Mouse (Mus musculus) MEL (cell line): ENCODE data around the gene Zfp217.

Experiments used
- BHLHE40 ChIP-seq: IDR thresholded peaks from 2 replicates; pipeline ENCODE4 v1.6.1; 2012; ENCODE audit warnings: low read depth, mild to moderate bottlenecking, inconsistent platforms, low read length, improper control_type of control experiment, borderline replicate concordance
- CTCF ChIP-seq, 3 experiments: IDR thresholded peaks in 2 of 3; conservative IDR thresholded peaks in 1 of 3; 2 replicates each; pipeline ENCODE4 v1.5.1; 2011 to 2012; ENCODE audit warnings: low read length in 3 of 3, low read depth in 2 of 3, mild to moderate bottlenecking in 2 of 3, improper control_type of control experiment in 1 of 3, inconsistent platforms in 1 of 3, mixed read lengths in 1 of 3, moderate library complexity in 1 of 3; ENCODE audit not compliant: control insufficient read depth in 1 of 3, insufficient read depth in 1 of 3, poor library complexity in 1 of 3, severe bottlenecking in 1 of 3
- GATA1 ChIP-seq: IDR thresholded peaks from 2 replicates; pipeline ENCODE4 v1.6.1; 2011; ENCODE audit warnings: low read depth, low read length, improper control_type of control experiment
- HCFC1 ChIP-seq: IDR thresholded peaks from 2 replicates; pipeline ENCODE4 v1.6.1; 2012; ENCODE audit warnings: low read depth, mild to moderate bottlenecking, inconsistent platforms, low read length, improper control_type of control experiment, moderate library complexity
- KAT2A ChIP-seq: conservative IDR thresholded peaks from 2 replicates; pipeline ENCODE4 v1.6.1; 2012; ENCODE audit warnings: low read depth, low read length, improper control_type of control experiment, inconsistent platforms
- MAX ChIP-seq: IDR thresholded peaks from 2 replicates; pipeline ENCODE4 v1.6.1; 2011; ENCODE audit warnings: low read length, improper control_type of control experiment
- NELFE ChIP-seq: IDR thresholded peaks from 2 replicates; pipeline ENCODE4 v1.6.1; 2011; ENCODE audit warnings: low read depth, low read length, improper control_type of control experiment
- POLR2A ChIP-seq, 2 experiments: IDR thresholded peaks; 2 replicates each; pipeline ENCODE4 v1.6.1; 2011 to 2012; ENCODE audit warnings: low read length in 2 of 2, mild to moderate bottlenecking in 2 of 2, control low read depth in 1 of 2, improper control_type of control experiment in 1 of 2, low read depth in 1 of 2, moderate library complexity in 1 of 2; ENCODE audit not compliant: control insufficient read depth in 1 of 2, insufficient read depth in 1 of 2, poor library complexity in 1 of 2

GRCm38 (mm10) chr2:170128461-170129247 is 19.2 kb downstream of the Zfp217 start:
- TF ChIP-seq POLR2A (IDR thresholded peaks at IDR 0.05; ENCODE audit: control insufficient read depth in 1 of 2, insufficient read depth in 1 of 2, low read depth in 1 of 2, low read length in 2 of 2, poor library complexity in 1 of 2): no peak
- TF ChIP-seq GATA1: peak; percentile 96
- TF ChIP-seq CTCF (IDR thresholded peaks at IDR 0.05 in 2 of 3, conservative IDR thresholded peaks at IDR 0.05 in 1 of 3; ENCODE audit: control insufficient read depth in 1 of 3, insufficient read depth in 1 of 3, low read depth in 2 of 3, low read length in 3 of 3, poor library complexity in 1 of 3, severe bottlenecking in 1 of 3): no peak
- no peak for TF ChIP-seq NELFE
- peak; percentile 63; the same call in 1 of the 2 replicates for TF ChIP-seq MAX
- no peak for TF ChIP-seq KAT2A
- peak; percentile 98 for TF ChIP-seq BHLHE40
- 0 out of 2 replicates have a peak, but pooled peaks have one; percentile 48 for TF ChIP-seq HCFC1
